Mouse (Mus musculus): Measurements from ENCODE around the gene Brd1.
"Not testable (repeated sequence)": the region's sequence is repeated elsewhere in the genome, so short reads cannot be mapped to it uniquely, and the experiment has no call there.

Gene Brd1

GRCm38 (mm10) chr15:88727204-88727603 lies 6.8 kb downstream of the Brd1 start:
- no peak for DNase-seq

GRCm38 (mm10) chr15:88725036-88725435 lies 9.0 kb downstream of the Brd1 start:
- no peak for DNase-seq

DNA sequence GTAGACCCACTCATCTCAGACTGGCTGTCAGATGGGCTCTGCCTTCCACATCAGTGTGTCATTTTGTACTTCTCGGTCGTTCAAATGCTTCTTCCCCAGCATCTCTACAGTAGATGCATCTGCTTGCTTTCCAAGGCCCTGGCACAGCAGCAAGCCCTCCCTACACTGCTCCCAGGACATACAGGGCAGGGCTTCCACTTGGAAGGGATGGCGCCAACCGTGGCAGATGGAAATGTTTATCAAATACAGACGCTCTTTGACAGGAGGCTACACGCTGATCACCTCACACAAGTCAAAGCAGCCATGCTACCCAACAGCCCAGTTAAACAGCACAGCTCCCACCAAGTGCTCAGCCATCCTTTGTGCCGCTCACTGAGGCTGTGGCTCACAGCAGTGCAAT lies 9.7 kb downstream of the Brd1 start:
- no peak for DNase-seq

- no peak for DNase-seq
Measured at GRCm38 (mm10) chr15:88723205-88723604, 10.8 kb downstream of the Brd1 start.

DNA sequence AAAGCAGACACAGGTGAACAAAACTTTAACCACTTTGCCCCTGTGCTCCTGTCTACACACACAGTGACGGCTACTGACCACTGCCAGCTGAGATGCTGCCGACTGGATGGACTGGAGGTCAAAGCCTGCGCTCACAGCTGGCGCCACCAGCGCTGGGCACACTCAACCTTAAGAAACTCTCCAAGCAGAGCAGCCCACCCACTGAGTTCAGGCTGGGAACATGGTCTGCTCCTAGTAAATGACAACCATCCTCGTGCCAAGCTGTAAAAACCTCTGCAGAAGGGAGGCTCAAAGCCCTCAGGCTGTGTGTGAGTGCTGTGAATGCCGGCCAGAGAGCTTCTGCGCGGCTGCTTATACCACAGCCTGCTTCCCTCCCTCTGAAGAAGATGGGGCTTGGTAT lies 16.8 kb downstream of the Brd1 start:
- DNase-seq: no peak

GRCm38 (mm10) chr15:88716350-88716749 lies 17.7 kb downstream of the Brd1 start:
- peak; percentile 58 for DNase-seq

DNA sequence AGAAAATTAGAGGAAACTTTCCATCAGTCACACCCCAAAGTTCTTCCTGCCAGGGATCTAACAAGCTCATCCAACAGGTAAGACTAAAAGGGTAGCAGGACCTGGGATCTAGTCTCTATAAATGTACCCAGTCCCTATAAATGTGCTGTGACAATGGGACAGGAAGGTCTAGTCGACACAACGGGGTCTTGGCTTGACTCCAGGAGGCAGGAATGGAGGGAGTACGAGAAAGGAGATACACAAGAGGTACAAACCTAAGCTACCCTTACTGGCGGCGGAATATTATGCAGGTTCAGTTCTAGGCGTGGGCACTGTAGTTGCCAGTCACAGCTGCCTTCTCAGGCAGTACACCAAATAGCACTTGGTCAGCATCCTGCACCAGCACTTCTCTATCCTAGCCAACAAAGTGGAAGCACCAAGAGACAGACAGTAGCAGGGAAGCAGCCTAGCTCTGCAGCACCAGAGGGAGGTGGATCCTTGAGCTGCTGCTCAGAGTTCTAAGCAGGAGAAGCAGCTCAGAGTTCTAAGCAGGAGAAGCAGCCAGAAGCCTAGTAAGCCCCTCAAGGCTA lies 19.9 kb downstream of the Brd1 start:
- no peak for DNase-seq

DNA sequence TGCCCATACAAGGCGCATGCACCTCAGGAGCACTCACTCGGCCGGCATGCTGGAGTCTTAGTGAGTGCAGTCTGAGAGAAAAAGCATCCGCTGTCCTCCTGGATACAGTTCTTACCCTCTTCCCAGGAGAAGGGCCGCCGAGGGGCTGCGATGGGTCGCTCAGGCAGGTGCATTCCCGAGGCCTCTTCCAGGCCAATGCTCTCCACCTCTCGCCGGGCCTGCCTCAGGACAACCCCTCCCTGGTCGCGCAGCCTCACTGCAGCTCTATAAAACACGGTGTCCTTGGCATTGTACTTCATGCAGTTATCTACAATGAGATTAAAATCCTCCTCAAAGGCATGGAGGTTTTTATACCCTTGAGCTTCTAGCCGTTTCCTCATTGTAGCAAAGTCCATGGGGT lies 21.5 kb downstream of the Brd1 start:
- no peak for DNase-seq

DNA sequence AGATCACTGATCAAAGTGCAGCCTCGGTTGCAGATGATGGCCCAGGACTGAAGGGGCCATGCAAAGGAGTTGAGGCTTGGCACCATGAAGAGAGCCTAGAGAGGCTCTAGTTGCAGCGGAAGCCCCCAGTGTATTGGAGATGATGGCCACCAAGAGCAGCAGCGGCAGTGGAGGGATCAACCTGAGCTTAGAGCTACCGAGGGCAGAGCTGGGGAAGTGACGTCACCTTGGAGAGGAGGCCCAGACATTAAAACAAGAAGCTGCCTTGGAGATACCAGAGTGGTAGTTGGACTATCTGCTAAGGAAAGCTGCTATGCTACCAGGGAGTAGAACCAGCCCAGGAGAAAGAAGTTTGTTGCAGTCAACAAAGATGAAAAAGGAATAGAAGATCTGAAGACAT lies 24.2 kb downstream of the Brd1 start:
- DNase-seq: no peak

DNA sequence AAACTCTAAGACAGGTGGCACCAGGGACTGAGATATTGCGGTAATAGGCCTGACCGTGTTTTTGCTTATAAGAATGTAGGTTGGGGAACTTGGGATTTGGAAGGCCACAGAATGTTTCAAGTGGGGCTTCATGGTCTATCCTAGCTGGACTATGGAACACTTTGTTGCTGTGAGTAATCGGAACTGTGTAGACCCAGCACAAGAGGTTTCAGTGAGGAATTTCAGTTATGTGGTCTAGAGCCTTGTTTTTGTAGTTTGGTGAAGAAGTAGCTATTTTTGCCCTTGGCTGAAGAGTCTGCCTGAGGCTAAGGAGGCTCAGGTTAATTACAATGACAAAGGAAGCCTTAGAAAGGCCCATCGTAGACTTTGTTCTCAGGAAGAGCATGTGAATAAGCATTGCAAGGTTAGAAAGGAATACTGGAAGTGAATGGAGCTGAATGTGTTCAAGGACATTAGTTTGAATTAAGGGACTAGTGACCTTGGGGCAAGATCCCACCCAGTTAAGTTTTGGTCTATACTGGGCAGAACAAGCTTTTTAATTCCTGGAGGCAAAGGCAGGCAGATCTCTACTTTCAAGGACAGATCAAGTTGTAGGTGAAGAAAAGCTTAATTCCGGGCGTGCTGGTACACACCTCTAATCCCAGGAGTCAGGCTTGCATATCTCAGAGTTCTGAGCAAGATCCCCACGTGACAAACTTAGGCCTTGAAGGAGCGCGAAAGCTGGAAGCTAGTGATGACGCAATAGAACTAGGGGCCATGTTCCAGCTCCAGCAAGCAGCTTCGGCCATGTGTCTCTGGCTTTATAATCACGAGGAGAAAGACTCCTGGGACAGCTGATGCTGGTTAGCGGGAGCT lies 25.1 kb downstream of the Brd1 start:
- DNase-seq: no peak

DNA sequence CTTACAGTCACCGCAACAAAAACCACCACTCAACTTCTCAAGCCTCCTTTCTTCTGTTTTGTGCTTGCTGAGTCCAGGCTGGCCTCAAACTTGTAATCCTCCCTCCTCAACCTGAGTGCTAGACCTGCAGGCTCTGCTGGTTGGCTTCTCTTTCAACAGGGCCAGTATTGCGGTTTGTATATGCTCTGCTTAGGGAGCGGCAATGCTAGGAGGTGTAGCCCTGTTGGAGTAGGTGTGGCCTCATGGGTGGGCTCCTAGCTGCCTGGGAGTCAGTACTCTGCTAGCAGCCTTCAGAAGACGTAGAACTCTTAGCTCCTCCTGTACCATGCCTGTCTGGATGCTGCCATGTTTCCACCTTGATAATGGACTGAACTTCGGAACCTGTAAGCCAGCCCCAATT lies 25.8 kb downstream of the Brd1 start:
- no peak for DNase-seq

- not testable (repeated sequence) for DNase-seq
Measured at GRCm38 (mm10) chr15:88706987-88707386, 27.0 kb downstream of the Brd1 start.

- no peak for DNase-seq
Measured at GRCm38 (mm10) chr15:88706320-88706719, 27.7 kb downstream of the Brd1 start.

DNA sequence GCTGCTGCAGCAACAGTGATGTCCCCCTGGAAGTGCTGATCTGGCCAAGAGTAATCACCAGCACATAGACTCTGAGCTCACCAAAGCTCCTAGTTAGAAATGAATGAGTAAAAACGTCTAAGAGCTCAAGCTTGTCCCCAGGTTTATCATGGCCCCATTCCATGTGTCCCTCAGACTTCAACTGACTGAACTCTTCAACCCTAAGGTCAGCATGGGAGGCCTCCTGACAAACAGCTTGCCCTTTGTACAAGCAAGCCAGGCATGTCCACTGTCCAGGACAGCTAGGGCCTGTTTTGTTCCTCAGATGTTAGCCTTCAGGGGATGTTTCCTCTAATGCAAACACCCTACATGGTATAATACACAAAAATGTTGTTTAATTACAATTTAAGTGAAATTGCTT lies 29.7 kb downstream of the Brd1 start:
- DNase-seq: no peak

DNA sequence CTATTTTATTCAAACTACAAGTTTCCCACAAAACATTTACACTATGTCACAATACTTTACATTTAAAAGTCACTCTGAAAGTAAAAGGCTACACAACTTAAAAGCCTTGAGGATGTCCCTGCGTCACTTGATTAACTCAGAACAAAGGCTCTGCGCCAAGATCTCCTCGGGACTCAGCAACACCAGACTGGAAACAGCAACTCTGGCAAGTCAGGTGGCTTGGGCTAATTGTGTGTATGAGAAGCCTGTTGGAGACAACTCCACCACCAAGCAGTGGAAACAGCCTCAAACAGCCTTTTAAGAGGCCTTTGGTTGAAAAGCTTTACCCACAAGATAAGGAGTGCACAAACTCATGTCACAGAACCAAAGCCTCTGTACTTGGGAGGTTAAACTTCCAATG lies 31.5 kb downstream of the Brd1 start:
- DNase-seq: no peak

DNA sequence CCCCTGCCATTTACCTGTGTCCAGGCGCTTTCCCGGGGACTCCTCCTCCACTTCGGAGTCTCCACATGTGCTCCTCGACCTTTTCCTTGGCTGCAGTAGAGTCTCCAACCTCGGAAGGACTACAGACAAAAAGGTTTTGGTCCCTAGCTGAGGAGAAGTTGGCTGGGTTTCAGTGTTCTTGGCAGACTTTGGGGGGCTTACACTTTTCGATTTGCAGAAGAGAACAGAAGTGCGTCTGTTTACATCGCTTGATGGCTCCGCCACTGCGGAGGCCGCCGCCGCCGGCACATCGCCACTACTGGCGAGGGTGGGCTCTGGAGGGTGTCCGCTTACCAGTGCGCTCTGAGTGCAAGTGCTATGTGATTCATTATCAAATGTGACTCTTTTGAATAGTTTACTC lies 33.3 kb downstream of the Brd1 start:
- DNase-seq: no peak

- DNase-seq: no peak
Measured at GRCm38 (mm10) chr15:88699508-88699907, 34.5 kb downstream of the Brd1 start.

DNA sequence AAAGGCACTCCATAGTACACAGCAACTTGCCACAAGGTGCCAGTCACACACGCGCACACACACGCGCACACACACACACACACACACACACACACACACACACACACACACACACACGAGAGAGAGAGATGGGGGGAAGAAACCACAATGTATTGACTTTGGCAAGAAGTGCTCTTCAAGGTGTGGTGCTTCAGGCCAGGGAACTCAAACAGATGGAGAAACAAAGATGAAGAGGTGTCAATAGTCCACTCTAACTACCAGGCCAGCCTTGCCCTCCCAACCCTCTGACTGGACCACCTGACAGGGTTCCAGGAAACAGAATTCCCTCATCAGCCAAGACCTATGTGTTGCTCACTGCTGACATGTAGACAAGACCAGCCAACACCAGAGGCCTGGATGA lies 36.4 kb downstream of the Brd1 start:
- DNase-seq: no peak

DNA sequence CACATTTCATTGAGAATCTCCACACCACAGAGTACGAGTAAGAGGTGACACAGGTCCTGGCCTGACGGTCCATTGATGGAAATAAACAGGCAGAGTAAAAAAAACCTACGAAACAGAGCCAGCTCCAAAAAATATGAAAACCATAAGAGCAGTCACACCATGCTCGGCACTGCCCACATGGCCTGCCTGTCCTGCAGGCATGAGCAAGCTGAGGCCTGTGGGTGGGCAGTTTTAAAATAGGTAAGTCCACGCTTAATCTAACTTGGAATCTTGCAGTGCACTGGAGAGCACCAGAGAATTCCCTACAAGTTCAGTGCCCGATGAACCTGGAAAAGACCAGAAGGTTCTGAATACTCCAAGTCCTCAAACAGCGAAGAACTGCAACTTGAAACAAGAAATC lies 38.0 kb downstream of the Brd1 start:
- DNase-seq: no peak

- DNase-seq: no peak
Measured at GRCm38 (mm10) chr15:88694033-88694432, 40.0 kb downstream of the Brd1 start.

GRCm38 (mm10) chr15:88692720-88693119 lies 41.3 kb downstream of the Brd1 start:
- no peak for DNase-seq

DNA sequence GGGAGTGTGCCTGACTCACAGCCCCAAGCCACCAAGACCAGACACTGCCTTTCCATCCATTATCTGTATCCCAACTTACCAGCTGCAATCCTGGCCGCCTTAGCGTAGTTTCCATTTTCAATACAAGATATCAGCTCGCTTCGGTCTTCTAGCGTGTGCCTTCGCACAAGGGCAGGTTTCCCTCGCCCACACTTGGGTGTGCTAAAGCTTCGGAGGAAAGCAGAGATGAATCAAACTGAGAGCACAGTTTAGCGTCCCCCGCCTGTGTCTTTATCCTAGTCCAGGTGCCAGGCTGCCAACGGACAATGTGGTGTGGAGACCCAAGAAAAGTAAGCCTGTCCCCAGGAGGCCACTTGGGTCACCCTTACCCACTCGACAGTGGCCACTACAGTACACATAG lies 42.9 kb downstream of the Brd1 start:
- no peak for DNase-seq

- DNase-seq: no peak
Measured at GRCm38 (mm10) chr15:88688120-88688519, 45.9 kb downstream of the Brd1 start.

- no peak for DNase-seq
Measured at GRCm38 (mm10) chr15:88686725-88687124, 47.3 kb downstream of the Brd1 start.

GRCm38 (mm10) chr15:88684039-88684438 lies 50.0 kb downstream of the Brd1 start:
- DNase-seq: no peak

Data from thymus, postnatal 4 days (tissue).